Mouse (Mus musculus) spleen, adult 12 weeks (tissue): ENCODE measurements around the gene Hras.
A peak's percentile ranks its signal among the peaks of the same experiment; 100 is the strongest.

Experiments
- DNase-seq: peaks from one replicate; pipeline ENCODE4 v3.0.0; 2022; ENCODE audit warnings: low spot score

The Hras gene

DNA sequence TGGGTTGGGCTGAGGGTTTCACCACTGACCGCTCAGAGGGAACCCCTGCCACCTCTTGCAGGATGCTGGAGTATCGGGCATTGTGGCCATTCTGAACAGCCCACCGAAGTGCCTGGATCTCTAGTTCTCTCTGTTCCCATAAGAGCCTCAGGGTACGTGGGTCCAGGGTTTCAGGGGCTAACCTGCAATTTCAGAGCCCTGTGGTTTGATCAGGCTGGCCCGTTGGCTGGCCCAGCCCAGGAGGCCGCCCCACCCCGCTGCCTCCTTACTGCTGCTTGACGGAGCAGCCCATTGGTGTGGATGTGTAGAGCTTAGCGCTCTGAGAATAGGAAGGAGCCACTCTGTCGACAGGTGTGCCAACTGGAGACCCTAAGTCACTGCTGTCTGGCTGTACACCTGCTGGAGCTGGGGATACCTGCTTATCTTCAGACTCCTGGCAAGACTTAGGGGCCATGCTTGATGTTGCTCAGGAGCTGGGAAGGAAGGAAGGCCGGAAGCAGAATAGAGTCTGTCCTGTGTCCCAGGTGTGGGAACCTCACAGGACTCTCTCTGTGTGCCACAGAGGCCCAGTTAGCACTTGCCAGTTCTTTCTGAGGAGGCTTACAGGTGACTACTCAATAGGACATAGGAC, 19.9 kb upstream of the Hras start, which contains the start of gene Lmntd2:
Gene Lmntd2, minus strand, starts transcription at position 476 of the 631 bp plus-strand sequence.
- no peak for DNase-seq

DNA sequence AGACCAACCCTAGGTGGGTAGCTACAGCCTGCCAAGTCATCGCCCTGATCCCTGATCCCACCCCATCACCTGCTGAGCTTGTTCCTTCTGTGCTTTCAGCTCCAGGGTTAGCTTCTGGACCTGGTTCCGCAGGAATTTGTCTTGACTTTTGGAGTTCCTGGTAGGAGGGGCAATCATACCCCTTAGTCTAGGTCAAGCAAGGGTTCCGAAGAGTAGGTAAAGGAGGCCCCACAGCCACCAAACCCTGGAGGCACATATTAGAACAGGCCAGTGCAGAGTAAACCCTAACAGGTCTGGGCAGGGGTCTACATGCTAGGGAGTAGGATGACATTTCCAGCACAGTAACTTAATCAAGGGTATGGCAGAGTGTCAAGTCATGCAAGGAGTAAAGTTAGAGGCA, 19.3 kb upstream of the Hras start:
- DNase-seq = no peak

DNA sequence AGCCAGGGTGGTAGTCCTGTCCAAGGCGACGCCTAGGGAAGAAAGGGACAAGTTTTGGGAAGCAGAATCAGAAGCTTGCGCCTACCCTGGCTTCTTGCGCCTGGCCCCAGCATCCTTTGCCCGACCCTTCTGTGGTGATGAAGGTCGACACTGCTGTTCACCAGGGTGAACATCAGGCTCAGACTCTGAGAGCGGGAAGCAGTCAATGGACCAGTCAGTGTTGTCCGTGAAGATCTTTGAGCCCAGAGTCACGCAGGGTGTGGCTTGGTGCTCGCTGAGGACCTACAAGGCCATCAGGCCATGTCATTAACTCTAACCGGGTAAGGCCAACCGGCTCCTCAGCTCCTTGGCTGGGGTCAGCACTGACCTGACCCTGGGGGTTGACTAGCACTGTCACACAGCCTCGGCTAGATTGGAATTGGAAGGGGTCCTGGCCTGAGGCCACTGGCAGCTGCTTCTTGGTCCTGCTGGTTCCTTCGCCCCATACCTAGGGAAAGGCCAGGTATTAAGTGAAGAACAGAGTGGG, 16.9 kb upstream of the Hras start:
- no peak for DNase-seq

DNA sequence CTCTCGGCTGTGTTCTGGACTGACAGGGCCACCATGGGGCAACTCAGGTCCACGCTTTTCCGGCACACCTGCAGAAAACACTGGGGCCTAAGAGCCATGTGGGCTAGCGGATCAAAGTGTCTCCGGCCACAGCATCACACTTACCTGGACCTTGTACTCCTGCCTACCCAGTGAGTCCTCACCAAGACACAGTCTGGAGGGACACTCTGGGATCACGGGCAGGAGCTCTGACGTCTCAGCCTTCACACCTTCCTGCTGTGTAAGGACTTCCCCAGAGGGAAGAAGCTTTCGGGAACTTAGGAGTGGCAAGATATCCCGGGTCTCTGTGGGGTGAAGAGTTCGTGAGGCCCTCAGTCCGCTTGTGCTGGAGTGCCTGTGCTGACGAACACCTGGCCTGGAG, 16.3 kb upstream of the Hras start:
- DNase-seq = no peak

DNA sequence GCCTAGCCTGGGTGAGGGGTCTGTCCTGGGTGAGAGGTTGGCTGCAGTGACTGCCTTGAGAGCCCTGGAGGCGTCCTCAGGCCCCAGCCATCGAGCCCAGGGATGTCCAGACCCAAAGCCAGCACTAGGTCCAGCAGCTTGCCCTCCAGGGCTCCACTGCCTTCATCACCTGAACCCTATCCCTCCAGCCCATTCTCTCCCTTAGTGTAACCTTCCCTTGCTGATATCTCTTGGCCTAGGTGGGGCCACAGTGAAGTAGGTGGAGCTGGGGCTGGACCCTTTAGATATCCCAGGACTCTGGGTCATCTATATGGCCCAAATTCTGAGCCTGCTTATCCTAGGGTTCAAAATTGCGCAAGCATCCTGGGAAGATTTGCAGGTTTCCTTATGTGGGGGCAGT, 15.7 kb upstream of the Hras start:
- DNase-seq = peak; percentile 37

DNA sequence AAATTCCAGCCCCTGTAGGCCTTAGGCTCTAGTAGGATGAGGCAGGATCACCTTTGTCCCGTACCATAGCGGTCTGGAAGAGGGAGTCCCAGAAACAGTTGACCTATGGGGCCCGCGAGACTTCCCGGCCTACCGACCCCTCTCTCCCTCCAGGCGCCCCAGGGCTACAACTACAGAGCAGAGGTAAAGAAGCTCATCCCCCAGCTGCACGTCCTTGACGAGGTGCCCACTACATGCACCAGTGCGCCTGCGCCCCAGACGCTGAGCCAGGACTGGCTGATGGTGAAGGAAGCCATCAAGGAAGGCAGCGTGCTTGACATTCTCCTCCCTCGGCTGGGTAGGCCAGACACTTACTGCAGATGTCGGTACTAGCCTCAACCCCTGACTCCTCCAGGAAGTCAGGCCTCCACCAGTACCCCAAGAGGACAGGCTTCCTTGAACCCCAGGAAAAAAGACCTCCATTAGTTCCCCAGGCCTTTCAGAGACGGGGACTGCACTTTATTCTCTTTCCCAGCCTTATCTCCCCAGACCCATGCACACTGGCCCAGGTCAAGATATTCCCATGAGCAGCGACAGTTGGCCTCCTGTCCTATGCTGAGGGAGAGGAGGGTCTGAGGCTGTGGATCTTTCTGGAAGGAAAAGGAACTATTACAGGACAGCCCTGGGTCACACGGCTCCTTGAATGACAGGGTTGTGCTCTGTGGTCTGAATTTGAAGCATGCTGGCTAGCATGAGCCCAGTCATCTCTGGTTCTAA, 12.6 kb upstream of the Hras start:
- DNase-seq = no peak

DNA sequence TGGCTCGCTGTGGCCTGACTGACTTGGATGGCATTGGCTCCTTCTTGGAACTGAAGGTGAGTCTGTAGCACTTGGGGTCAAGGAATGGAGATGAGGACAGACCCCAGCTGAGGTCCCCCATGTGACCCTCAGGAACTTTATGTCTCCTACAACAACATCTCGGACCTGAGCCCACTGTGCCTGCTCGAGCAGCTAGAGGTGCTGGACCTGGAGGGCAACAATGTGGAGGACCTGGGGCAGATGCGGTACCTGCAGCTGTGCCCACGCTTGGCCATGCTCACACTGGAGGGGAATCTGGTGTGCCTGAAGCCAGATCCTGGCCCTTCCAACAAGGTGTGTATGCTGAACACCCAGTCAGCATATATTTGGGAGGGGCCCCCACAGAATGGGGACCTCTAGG, 11.7 kb upstream of the Hras start:
- no peak for DNase-seq

DNA sequence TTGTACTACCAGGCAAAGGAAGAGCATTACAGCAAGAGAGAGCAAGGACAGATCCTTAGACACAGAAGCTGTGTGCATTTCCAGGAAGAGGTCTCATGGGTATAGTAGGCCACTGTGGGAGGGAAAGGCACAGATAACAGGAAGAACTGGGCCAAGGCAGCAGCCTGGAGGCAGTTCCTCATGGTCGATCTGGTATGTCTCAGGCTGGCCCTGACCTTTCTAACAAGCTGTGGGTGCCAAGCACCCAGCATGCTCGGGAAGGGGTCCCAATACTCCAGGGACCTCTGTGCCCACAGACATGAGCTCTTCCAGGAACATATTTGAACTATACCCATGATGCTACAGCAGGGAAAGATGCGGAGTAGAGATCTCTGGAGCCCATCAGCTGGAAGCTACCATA, 10.7 kb upstream of the Hras start:
- DNase-seq = no peak

DNA sequence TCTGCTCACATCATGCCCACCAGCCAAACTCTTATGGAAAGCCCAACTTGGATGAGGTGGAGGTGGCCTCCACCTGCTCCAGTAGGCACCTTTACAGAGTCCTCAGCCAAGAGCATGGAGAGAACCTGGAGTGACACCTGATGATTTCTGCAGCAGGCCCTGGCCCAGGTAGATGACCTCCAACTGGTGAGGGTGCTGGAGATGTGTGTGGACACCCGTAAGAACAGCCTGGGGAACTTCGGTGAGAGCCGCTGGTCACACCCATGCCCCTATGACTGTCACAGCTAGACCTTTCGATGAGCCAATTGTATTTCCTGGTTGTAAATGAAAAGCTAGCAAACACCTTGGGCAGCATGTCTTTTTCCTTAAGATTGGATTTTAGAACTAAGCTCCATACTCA, 4.3 kb upstream of the Hras start:
- DNase-seq = no peak

DNA sequence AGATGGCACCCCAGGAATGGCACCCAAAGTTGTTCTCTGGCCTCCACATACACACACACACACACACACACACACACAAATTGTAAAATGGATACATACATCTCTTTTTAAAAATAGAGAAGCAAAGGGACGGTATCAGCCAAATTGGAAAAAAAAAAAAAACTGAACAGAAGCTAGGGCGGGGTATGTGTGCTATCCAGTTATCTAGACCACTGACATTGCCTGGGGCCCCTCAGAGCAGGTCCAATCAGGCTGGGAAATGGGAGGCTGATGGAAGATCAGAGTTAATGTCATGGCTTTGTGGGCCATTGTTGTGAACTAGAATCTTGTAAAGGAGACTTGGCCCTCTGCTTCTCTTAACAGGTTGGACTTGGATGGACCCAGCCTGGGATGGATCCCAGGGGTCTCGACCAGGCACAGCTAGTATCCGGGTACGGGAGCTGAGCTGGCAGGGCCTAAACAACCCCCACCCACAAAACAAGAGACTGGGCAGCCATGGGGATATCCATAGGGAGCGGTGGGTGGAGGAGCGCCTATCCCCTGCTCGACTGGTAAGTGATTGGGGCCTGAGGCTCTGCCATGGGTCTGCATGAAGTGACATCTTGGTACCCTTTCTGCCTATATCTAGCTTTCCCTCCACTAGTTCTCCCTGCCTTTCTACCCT, 2.9 kb upstream of the Hras start:
- DNase-seq = no peak

DNA sequence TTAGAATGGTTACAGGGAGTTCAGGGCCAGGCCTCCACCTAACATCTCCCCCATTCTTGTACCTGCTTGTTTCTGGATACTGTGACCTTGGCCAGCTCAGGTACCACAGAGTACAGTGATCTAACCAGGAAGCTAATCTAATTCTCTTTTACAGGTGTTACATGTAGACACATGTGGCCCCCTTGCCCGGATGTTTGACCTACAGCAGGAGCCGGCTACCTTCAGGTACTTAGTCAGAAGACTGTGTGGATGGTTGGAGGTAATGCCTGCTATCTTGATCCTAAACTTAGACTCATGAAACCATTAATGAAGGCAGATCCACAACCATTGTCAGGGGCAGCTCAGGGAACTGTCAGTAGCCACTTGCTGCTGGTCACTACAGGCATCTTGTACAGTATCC, 1.9 kb upstream of the Hras start:
- DNase-seq = no peak

DNA sequence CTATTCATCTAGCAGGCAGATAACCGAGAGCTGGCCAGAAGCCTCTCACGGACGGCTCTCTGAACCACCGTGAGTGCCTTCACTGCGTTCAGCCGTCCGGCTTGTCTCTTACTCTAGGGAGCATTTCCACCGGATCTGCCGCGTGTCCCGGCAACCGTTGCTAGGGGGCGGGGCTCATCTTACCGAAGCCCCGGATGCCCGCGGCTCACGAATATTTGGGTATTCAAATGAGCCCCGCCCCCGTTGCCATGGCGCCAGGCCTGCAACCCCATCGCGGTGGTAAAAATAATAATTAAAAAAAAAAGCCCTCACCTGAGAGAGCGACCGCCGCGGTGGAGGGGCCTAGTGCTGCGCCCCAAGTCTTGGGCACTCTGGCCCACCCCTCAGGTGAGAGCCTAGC, 1.0 kb upstream of the Hras start:
- peak; percentile 90 for DNase-seq

DNA sequence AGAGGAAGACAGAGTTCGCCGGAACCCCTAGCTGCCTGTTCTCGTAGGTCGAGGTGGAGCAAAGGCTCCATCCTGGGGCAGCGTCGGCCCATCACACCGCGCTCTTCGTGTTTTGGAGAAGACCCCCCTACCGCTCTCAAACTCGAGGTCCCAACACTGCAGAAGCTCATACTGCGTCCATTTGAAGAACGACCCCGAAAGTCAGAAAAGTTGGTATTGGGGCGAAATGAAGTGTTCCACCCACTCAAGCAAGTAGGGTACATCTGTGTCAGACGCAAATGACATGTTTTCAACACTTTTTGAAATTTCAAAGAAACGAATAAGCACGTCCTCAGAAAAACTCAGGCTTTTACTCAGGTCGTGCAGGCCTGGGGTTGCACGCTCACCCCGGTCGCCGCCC, 604 bp upstream of the Hras start:
- DNase-seq = no peak

DNA sequence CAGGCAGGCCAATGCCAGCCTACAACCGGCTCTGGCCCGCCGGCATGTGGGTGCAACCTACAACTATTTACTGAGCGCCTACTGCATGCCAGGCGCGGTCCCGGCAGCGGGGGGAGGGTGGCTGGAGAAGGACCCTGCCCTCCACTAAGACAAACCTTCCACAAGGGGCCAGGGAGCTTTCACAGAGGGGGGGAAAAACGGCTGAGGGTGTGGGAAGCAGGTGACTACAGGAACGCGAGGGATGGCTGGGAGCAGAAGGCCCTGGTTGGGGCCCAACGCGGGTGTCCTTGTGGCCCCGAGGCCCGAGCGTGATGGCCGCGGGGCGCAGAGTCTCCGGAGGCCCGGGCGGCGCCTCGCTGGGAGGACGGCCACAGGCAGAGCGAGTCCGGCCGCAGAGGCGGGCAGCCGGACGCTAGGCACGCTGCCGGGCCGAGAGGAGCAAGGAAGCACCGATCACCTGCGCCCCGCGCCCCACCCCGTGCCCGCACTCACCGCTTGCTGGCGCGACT, 403 bp downstream of the Hras start:
- no peak for DNase-seq

DNA sequence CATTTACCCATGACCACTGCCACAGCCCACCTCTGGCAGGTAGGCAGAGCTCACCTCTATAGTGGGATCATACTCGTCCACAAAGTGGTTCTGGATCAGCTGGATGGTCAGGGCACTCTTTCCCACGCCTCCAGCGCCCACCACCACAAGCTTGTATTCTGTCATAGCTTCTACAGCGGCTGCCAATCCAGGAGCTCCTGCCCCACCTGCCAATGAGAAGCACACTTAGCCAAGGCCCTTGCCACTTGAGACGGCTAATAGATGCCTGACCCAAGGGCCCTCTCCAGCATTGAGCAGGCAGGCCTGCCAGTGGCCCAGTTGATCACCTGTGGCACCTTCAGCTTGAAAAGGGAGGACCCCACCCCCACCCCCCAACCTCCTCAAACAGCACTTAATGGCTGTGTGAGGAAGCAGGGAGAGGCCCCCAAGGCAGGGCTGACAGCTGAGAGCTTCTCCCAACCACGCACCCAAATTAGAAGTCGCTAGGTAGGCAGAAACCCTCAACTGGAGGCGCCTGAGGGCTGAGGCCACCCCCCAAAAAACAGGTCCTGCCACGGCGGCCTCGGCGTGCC, 943 bp downstream of the Hras start:
- DNase-seq = no peak

DNA sequence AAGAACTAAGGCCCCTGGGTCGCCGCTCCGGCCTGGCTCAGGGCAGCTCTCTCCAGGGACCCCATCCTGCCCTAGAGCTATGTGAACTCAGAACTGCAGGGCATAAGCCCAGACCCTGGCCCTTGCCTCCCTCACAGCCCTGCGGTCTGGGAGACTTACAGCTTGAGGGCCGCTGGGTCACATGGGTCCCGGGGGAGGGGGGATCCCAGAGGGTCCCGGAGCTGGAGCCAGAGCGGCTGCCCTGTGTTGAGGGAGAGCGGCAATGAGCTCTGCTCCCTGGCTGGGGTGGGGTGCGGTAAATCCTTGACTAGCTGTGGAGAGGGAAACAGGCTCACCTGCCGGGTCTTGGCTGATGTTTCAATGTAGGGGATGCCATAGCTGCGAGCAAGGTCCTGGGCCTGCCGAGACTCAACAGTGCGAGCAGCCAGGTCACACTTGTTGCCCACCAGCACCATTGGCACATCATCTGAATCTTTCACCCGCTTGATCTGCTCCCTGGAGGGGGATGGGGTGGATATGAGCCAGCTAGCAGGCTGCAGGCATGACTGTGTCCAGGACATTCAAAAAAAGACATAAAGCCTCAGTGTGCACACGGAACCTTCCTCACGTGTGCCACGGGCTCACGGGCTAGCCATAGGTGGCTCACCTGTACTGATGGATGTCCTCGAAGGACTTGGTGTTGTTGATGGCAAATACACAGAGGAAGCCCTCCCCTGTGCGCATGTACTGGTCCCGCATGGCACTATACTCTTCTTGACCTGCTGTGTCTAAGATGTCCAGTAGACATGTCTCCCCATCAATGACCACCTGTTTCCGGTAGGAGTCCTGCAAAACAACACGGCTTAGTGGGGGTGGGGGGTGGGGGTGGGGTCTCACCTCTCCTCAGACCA, 1.8 kb downstream of the Hras start:
- DNase-seq = no peak

DNA sequence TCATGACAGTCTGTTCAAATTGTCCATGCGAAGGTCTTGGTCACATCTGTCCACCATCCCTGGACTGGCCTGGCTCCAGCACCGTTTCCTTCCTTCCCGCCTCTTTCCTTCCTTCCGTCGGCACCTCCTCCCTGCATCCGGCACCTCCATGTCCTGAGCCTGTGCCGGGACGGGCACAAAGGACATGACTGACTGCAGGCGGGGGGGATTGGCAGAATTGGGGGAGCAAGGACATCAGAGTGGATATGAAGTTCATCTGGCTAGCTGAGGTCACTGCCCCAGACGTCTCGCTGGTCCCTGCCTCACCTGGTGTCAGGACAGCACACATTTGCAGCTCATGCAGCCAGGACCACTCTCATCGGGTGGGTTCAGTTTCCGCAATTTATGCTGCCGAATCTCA, 2.8 kb downstream of the Hras start:
- DNase-seq = no peak

DNA sequence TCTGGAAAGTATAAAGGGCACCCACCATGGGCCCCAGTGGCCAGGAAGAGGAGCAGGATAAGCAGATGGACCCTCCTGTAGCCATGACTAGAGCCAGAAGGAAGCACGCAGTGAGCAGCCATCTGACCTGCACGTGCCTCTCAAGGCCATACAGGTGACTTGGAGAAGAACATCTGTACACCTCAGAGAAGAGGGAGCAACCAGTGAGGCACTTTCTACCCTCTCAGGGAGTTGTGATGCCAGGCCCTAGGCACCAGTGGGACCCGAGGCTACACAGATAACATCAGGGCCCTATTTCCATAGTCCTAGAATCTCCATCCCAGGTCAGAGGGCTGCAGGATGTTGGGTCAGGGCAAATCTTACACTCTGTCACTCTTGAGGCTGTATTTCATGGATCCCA, 3.6 kb downstream of the Hras start:
- no peak for DNase-seq

DNA sequence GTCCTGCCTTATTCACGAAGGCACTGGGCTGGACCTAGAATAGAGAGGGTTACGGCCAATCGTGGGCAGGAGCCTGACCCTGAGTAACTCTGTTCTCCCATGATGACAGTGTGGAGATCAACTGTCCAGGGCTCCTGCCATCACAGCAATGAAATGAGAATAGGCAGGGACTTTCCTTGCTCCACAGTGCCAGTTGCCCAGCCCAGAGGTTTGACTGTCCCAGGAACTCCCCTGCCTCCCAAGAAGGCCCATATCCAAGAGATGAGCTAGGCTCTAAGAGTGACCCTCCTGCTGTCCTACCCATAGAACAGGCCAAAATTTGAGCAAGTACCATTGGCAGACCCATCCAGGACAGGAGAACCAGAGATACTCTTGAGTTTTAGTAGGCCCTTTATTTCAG, 5.1 kb downstream of the Hras start:
- DNase-seq = no peak

DNA sequence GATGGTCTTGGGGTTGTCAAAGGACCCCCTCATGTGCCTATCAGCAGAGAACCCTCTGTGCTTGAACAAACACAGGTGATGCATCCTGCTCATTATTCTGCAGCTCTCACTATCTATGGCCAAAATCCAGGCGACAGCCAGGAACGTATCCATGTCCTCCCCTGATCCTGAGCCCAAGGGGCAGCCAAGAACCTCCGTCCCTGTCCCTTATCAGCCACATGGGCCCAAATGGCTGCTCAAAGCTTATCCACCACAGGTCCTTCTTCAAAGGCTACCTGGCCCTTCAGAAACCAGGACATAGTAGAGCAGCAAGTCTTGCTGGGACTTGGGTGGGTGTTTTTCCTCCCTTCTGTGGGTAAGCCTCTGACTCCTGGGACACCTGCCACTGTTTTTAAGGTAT, 5.6 kb downstream of the Hras start:
- no peak for DNase-seq

DNA sequence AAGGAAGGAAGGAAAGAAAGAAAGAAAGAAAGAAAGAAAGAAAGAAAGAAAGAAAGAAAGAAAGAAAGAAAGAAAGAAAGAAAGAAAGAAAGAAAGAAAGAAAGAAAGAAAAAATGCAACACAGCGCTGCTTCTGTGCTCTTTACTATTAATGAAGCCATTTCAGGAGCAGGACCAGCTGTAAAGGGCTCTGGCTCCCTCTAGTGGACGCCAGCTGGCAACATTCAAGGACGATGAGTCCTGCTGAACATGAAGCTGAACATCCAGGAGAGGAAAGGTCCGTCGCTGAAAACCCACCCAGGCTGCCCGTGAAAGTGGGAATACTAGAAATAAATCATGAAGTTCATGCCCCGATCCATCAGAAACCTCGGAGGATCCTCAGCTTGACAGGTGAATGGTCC, 17.6 kb downstream of the Hras start:
- DNase-seq = peak; percentile 77

DNA sequence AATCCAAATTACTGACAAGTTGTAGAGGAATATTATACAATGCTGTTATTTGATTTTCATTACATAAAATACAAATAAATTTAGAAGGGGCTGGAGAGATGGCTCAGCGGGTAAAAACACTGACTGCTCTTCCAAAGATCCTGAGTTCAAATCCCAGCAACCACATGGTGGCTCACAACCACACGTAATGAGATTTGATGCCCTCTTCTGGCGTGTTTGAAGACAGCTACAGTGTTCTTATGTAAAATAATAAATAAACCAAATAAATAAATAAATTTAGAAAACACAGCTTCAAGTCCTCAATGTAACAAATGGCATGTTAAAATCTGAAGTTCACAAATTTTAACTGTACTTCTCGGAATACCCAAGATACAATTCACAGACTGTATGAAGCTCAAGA, 18.7 kb downstream of the Hras start:
- DNase-seq = no peak
